Mouse (Mus musculus) spleen, adult 2 months (tissue): Measurements from ENCODE around the gene Add3.

Experiments used
- CTCF ChIP-seq: fragments of 200-500 bp; IDR thresholded peaks from 2 replicates; pipeline ENCODE4 v1.5.1; 2011; ENCODE audit warnings: mild to moderate bottlenecking, inconsistent platforms; ENCODE audit not compliant: insufficient read depth, insufficient read length, insufficient replicate concordance; ENCODE audit errors: extremely low read depth
- POLR2A ChIP-seq: fragments of 200-500 bp; IDR thresholded peaks from 2 replicates; pipeline ENCODE4 v1.6.1; 2011; ENCODE audit warnings: low read depth, low read length, inconsistent platforms

GRCm38 (mm10) chr19:53093294-53093693, 46.9 kb upstream of the Add3 start:
- no peak for TF ChIP-seq CTCF
- TF ChIP-seq POLR2A = no peak
